Mouse (Mus musculus) forebrain, embryonic 10.5 days (tissue): ENCODE data around the gene Dlgap1. TPM values are rescaled to one million over a fixed set of nuclear protein-coding genes. Genes with fewer than 3 reads are reported as not detected.
A peak's percentile ranks its signal among the peaks of the same experiment; 100 is the strongest.
"Not testable (repeated sequence)": the region's sequence is repeated elsewhere in the genome, so short reads cannot be mapped to it uniquely, and the experiment has no call there.

Experiments
- DNase-seq: peaks from one replicate; pipeline ENCODE4 v3.0.0-alpha.2; 2017; ENCODE audit warnings: low spot score; ENCODE audit errors: extremely low spot score
- H3K27ac ChIP-seq: fragments of 300-500 bp; sonication (generic); 2 replicates; pipeline ENCODE4 v1.5.1; 2016; ENCODE audit warnings: mild to moderate bottlenecking
- H3K27me3 ChIP-seq: fragments of 300-500 bp; sonication (generic); 2 replicates; pipeline ENCODE4 v1.6.1; 2016; ENCODE audit warnings: mild to moderate bottlenecking; ENCODE audit not compliant: poor library complexity, severe bottlenecking
- H3K36me3 ChIP-seq: fragments of 300-500 bp; sonication (generic); replicated peaks from 2 replicates; pipeline ENCODE4 v1.6.1; 2016; ENCODE audit warnings: mild to moderate bottlenecking, moderate library complexity
- H3K4me1 ChIP-seq: fragments of 300-500 bp; sonication (generic); 2 replicates; pipeline ENCODE4 v1.6.1; 2016
- H3K4me3 ChIP-seq: fragments of 300-500 bp; sonication (generic); 2 replicates; pipeline ENCODE4 v1.5.1; 2016; ENCODE audit warnings: mild to moderate bottlenecking, moderate library complexity
- H3K9me3 ChIP-seq: fragments of 300-500 bp; sonication (generic); 2 replicates; pipeline ENCODE4 v1.6.1; 2016; ENCODE audit warnings: mild to moderate bottlenecking, moderate library complexity
- WGBS: fragments of 180-500 bp; shearing (Covaris S2); methylation state at CpG from one replicate; pipeline ENCODE4 v1.1.7; 2016; 5-methylcytosine and 5-hydroxymethylcytosine counted together
- polyA plus RNA-seq: library from polyadenylated mRNA; unstranded; fragments of >200 nt; fragmentation: Nextera tagmentation; extraction: Ambion mirVana; gene quantifications from 2 replicates; pipeline ENCODE4 v1.2.1, GENCODE M21; 2016

Gene Dlgap1
- polyA plus RNA-seq, 1 experiment from 2014 or later = 0.82 TPM

- Histone ChIP-seq H3K4me3 (no peak overlapping the region), H3K4me1 (peaks cover 2% of the 10 kb centered on the region), H3K36me3 (peaks cover 4% of the 10 kb centered on the region; the same call in 1 of the 2 replicates), H3K27ac (no peak overlapping the region), H3K27me3 (peaks cover 20% of the 10 kb centered on the region), H3K9me3 (no peaks in the 10 kb centered on the region)
- WGBS = 88% methylated on average over 6 of the region's 6 CpGs
- DNase-seq = no peak
These were observed 860.3 kb downstream of the Dlgap1 start for GRCm38 (mm10) chr17:70829217-70829616.

- no peaks in the 10 kb centered on the region for H3K9me3 ChIP-seq
- no peak for DNase-seq
- WGBS = 89% methylated on average over 23 of the region's 23 CpGs
These were observed 861.3 kb downstream of the Dlgap1 start for GRCm38 (mm10) chr17:70829943-70830715.

GRCm38 (mm10) chr17:70831591-70831990 is 862.7 kb downstream of the Dlgap1 start:
- Histone ChIP-seq H3K36me3 (peaks cover 4% of the 10 kb centered on the region; the same call in 1 of the 2 replicates), H3K27ac (no peak overlapping the region), H3K9me3 (no peaks in the 10 kb centered on the region), H3K27me3 (peaks cover 38% of the 10 kb centered on the region), H3K4me3 (no peak overlapping the region), H3K4me1 (peaks cover 21% of the 10 kb centered on the region)
- WGBS = 91% methylated on average over 4 of the region's 4 CpGs
- no peak for DNase-seq

More at GRCm38 (mm10) chr17:70829943-70830715, 861.3 kb downstream of the Dlgap1 start:
- Histone ChIP-seq H3K4me3 (no peak overlapping the region), H3K36me3 (peaks cover 4% of the 10 kb centered on the region; the same call in 1 of the 2 replicates), H3K27ac (no peak overlapping the region), H3K4me1 (peaks cover 11% of the 10 kb centered on the region), H3K27me3 (peaks cover 23% of the 10 kb centered on the region)

- WGBS = 91% methylated on average over 9 of the region's 9 CpGs
- no peak overlapping the region for H3K27ac ChIP-seq
These were observed 863.7 kb downstream of the Dlgap1 start for GRCm38 (mm10) chr17:70832544-70832943.

GRCm38 (mm10) chr17:70834430-70834965 is 865.6 kb downstream of the Dlgap1 start:
- peak overlapping the region; percentile 84 for H3K27ac ChIP-seq
- under 1% methylated on average over 29 of the region's 29 CpGs for WGBS

More at GRCm38 (mm10) chr17:70832544-70832943, 863.7 kb downstream of the Dlgap1 start:
- no peak overlapping the region for H3K4me3 ChIP-seq
- no peak for DNase-seq
- H3K36me3 ChIP-seq = peaks cover 4% of the 10 kb centered on the region; the same call in 1 of the 2 replicates
- no peaks in the 10 kb centered on the region for H3K9me3 ChIP-seq
- H3K27me3 ChIP-seq = peaks cover 42% of the 10 kb centered on the region
- peaks cover 25% of the 10 kb centered on the region for H3K4me1 ChIP-seq

GRCm38 (mm10) chr17:70835071-70835790 is 866.4 kb downstream of the Dlgap1 start:
- Histone ChIP-seq H3K36me3 (peaks cover 26% of the 10 kb centered on the region), H3K27ac (peak overlapping the region; percentile 84), H3K4me3 (peak overlapping the region; percentile 54), H3K9me3 (no peaks in the 10 kb centered on the region), H3K4me1 (peaks cover 29% of the 10 kb centered on the region), H3K27me3 (peaks cover 42% of the 10 kb centered on the region)
- 1% methylated on average over 10 of the region's 10 CpGs for WGBS
- DNase-seq = no peak

More at GRCm38 (mm10) chr17:70834430-70834965, 865.6 kb downstream of the Dlgap1 start:
- Histone ChIP-seq H3K4me3 (peak overlapping the region; percentile 54), H3K4me1 (peaks cover 29% of the 10 kb centered on the region), H3K9me3 (no peaks in the 10 kb centered on the region), H3K27me3 (peaks cover 42% of the 10 kb centered on the region), H3K36me3 (peaks cover 19% of the 10 kb centered on the region)
- peak; percentile 44 for DNase-seq

- no peak overlapping the region for H3K4me3 ChIP-seq
- no peak for DNase-seq
- no peaks in the 10 kb centered on the region for H3K9me3 ChIP-seq
- WGBS = 52% methylated on average over 7 of the region's 7 CpGs
- peaks cover 36% of the 10 kb centered on the region for H3K36me3 ChIP-seq
- peaks cover 29% of the 10 kb centered on the region for H3K4me1 ChIP-seq
- peaks cover 42% of the 10 kb centered on the region for H3K27me3 ChIP-seq
- H3K27ac ChIP-seq = no peak overlapping the region
These were observed 867.9 kb downstream of the Dlgap1 start for GRCm38 (mm10) chr17:70836820-70837219.

- not testable (repeated sequence) for H3K4me3 ChIP-seq, H3K27ac ChIP-seq, DNase-seq, H3K9me3 ChIP-seq
- H3K27me3 ChIP-seq = peaks cover 39% of the 10 kb centered on the region
- H3K4me1 ChIP-seq = peaks cover 29% of the 10 kb centered on the region
- H3K36me3 ChIP-seq = peaks cover 40% of the 10 kb centered on the region
- WGBS = 91% methylated on average over 6 of the region's 6 CpGs
These were observed 868.6 kb downstream of the Dlgap1 start for GRCm38 (mm10) chr17:70837474-70837873.

- peaks cover 34% of the 10 kb centered on the region for H3K27me3 ChIP-seq
- H3K4me1 ChIP-seq = peaks cover 29% of the 10 kb centered on the region
- H3K4me3 ChIP-seq = no peak overlapping the region
- H3K36me3 ChIP-seq = peaks cover 43% of the 10 kb centered on the region
- H3K27ac ChIP-seq = no peak overlapping the region
- H3K9me3 ChIP-seq = no peaks in the 10 kb centered on the region
- WGBS = 87% methylated on average over 7 of the region's 7 CpGs
- DNase-seq = no peak
These were observed 869.2 kb downstream of the Dlgap1 start for GRCm38 (mm10) chr17:70838031-70838430.

- 68% methylated on average over 5 of the region's 5 CpGs for WGBS
- peaks cover 48% of the 10 kb centered on the region for H3K36me3 ChIP-seq
- peaks cover 29% of the 10 kb centered on the region for H3K4me1 ChIP-seq
- peaks cover 29% of the 10 kb centered on the region for H3K27me3 ChIP-seq
- DNase-seq = no peak
- H3K4me3 ChIP-seq = no peak overlapping the region
- H3K9me3 ChIP-seq = no peaks in the 10 kb centered on the region
- no peak overlapping the region for H3K27ac ChIP-seq
These were observed 869.7 kb downstream of the Dlgap1 start for GRCm38 (mm10) chr17:70838533-70838932.

- Histone ChIP-seq H3K4me3 (no peak overlapping the region), H3K36me3 (peaks cover 73% of the 10 kb centered on the region), H3K4me1 (peaks cover 45% of the 10 kb centered on the region), H3K27me3 (no peaks in the 10 kb centered on the region), H3K27ac (no peak overlapping the region), H3K9me3 (no peaks in the 10 kb centered on the region)
- no peak for DNase-seq
- WGBS = 84% methylated on average over 4 of the region's 4 CpGs
These were observed 874.4 kb downstream of the Dlgap1 start for GRCm38 (mm10) chr17:70843252-70843651.

- no peak overlapping the region for H3K4me3 ChIP-seq
- no peak for DNase-seq
- H3K9me3 ChIP-seq = no peaks in the 10 kb centered on the region
- peaks cover 52% of the 10 kb centered on the region for H3K4me1 ChIP-seq
- 94% methylated on average over 10 of the region's 10 CpGs for WGBS
- H3K36me3 ChIP-seq = peaks cover 57% of the 10 kb centered on the region
- H3K27ac ChIP-seq = no peak overlapping the region
- no peaks in the 10 kb centered on the region for H3K27me3 ChIP-seq
These were observed 876.1 kb downstream of the Dlgap1 start for GRCm38 (mm10) chr17:70844971-70845370.
